Mouse (Mus musculus) c-Kit-positive CD71-negative TER-119-negative erythroid progenitor cells, embryonic 14.5 days (primary cell): ENCODE results near the gene Mrpl40.

Experiments
- DNase-seq: peaks from one replicate; pipeline ENCODE4 v3.0.0-alpha.2; 2013; ENCODE audit warnings: low read depth

Mrpl40 gene

GRCm38 (mm10) chr16:18828630-18829029, 48.0 kb downstream of the Mrpl40 start:
- DNase-seq = no peak

GRCm38 (mm10) chr16:18822925-18823324, 53.7 kb downstream of the Mrpl40 start:
- DNase-seq = no peak

GRCm38 (mm10) chr16:18822356-18822755, 54.3 kb downstream of the Mrpl40 start:
- DNase-seq = no peak
